Mouse (Mus musculus): ENCODE measurements around the gene Defb28. TPM values are rescaled to one million over a fixed set of nuclear protein-coding genes. Genes with fewer than 3 reads are reported as not detected.

Gene Defb28
- total RNA-seq (2015): not detected in 2 replicates
- not detected in 2 replicates for total RNA-seq (2017)

- no peak for ATAC-seq (ENCODE audit: poor library complexity, severe bottlenecking)
Measured at GRCm38 (mm10) chr2:152517981-152518380, at the start of gene Defb28. Defb28 (plus strand) TSS chr2:152518255.

GRCm38 (mm10) chr2:152470973-152471372 is 47.1 kb upstream of the Defb28 start:
- ATAC-seq (ENCODE audit: poor library complexity, severe bottlenecking): no peak; the same call in 1 of the 2 replicates

- ATAC-seq (ENCODE audit: poor library complexity, severe bottlenecking): no peak
Measured at GRCm38 (mm10) chr2:152472434-152472833, 45.6 kb upstream of the Defb28 start.

- ATAC-seq (ENCODE audit: poor library complexity, severe bottlenecking): no peak
Measured at GRCm38 (mm10) chr2:152476763-152477162, 41.3 kb upstream of the Defb28 start, which contains the start of gene Defb20. Defb20 (plus strand) TSS chr2:152477063.

- no peak for ATAC-seq (ENCODE audit: poor library complexity, severe bottlenecking)
Measured at GRCm38 (mm10) chr2:152480881-152481280, 37.2 kb upstream of the Defb28 start.

GRCm38 (mm10) chr2:152481726-152482125 is 36.3 kb upstream of the Defb28 start:
- ATAC-seq (ENCODE audit: poor library complexity, severe bottlenecking): no peak

GRCm38 (mm10) chr2:152487024-152487423 is 31.0 kb upstream of the Defb28 start:
- no peak for ATAC-seq (ENCODE audit: poor library complexity, severe bottlenecking)

- no peak for ATAC-seq (ENCODE audit: poor library complexity, severe bottlenecking)
Measured at GRCm38 (mm10) chr2:152490038-152490437, 28.0 kb upstream of the Defb28 start, which contains the start of gene Defb22. Defb22 (minus strand) TSS chr2:152490138.

- no peak for ATAC-seq (ENCODE audit: poor library complexity, severe bottlenecking)
Measured at GRCm38 (mm10) chr2:152493151-152493550, 24.9 kb upstream of the Defb28 start.

- no peak for ATAC-seq (ENCODE audit: poor library complexity, severe bottlenecking)
Measured at GRCm38 (mm10) chr2:152498020-152498419, 20.0 kb upstream of the Defb28 start.

- no peak for ATAC-seq (ENCODE audit: poor library complexity, severe bottlenecking)
Measured at GRCm38 (mm10) chr2:152500204-152500862, 17.7 kb upstream of the Defb28 start.

GRCm38 (mm10) chr2:152500863-152501229 is 17.2 kb upstream of the Defb28 start:
- no peak for ATAC-seq (ENCODE audit: poor library complexity, severe bottlenecking)

- ATAC-seq (ENCODE audit: poor library complexity, severe bottlenecking): no peak
Measured at GRCm38 (mm10) chr2:152503950-152504349, 14.1 kb upstream of the Defb28 start.

GRCm38 (mm10) chr2:152511592-152511991 is 6.5 kb upstream of the Defb28 start, which contains the start of gene Defb26:
Defb26 (minus strand) TSS chr2:152511692.
- no peak for ATAC-seq (ENCODE audit: poor library complexity, severe bottlenecking)

- no peak for ATAC-seq (ENCODE audit: poor library complexity, severe bottlenecking)
Measured at GRCm38 (mm10) chr2:152516084-152516483, 2.0 kb upstream of the Defb28 start.

- no peak for ATAC-seq (ENCODE audit: poor library complexity, severe bottlenecking)
Measured at GRCm38 (mm10) chr2:152539944-152540710, 22.1 kb downstream of the Defb28 start, which contains the start of gene Defb29. Defb29 (minus strand) TSS chr2:152540098.

- peak; percentile 88 for ATAC-seq (ENCODE audit: poor library complexity, severe bottlenecking)
Measured at GRCm38 (mm10) chr2:152541979-152542378, 23.9 kb downstream of the Defb28 start.

GRCm38 (mm10) chr2:152542897-152543296 is 24.8 kb downstream of the Defb28 start:
- no peak for ATAC-seq (ENCODE audit: poor library complexity, severe bottlenecking)

GRCm38 (mm10) chr2:152543478-152543877 is 25.4 kb downstream of the Defb28 start:
- ATAC-seq (ENCODE audit: poor library complexity, severe bottlenecking): no peak

GRCm38 (mm10) chr2:152544691-152545090 is 26.6 kb downstream of the Defb28 start:
- ATAC-seq (ENCODE audit: poor library complexity, severe bottlenecking): peak; percentile 43; the same call in 1 of the 2 replicates

GRCm38 (mm10) chr2:152548124-152548523 is 30.1 kb downstream of the Defb28 start:
- ATAC-seq (ENCODE audit: poor library complexity, severe bottlenecking): no peak
